Mouse (Mus musculus): ENCODE results near the gene Iqcc. TPM values are rescaled to one million over a fixed set of nuclear protein-coding genes. Genes with fewer than 3 reads are reported as not detected.
A peak's percentile ranks its signal among the peaks of the same experiment; 100 is the strongest.

The Iqcc gene
- polyA plus RNA-seq, 1 experiment from 2014 or later = 35.1 TPM

- H3K9me3 ChIP-seq = no peaks in the 10 kb centered on the region
- H3K4me2 ChIP-seq = no peak overlapping the region
- peaks cover 96% of the 10 kb centered on the region for H3K36me3 ChIP-seq
- H3K27me3 ChIP-seq = no peaks in the 10 kb centered on the region
- no peak overlapping the region for H3K4me3 ChIP-seq
- no peak for ATAC-seq (ENCODE audit: low read depth)
- H3K9ac ChIP-seq = no peak overlapping the region
- H3K27ac ChIP-seq (replicated peaks) = no peak overlapping the region
- peaks cover 29% of the 10 kb centered on the region for H3K4me1 ChIP-seq (replicated peaks)
- 92% methylated on average over 6 of the region's 6 CpGs for WGBS
These were observed 15.0 kb upstream of the Iqcc start for GRCm38 (mm10) chr4:129633852-129634251.

- 95% methylated on average over 12 of the region's 12 CpGs for WGBS
- ATAC-seq (ENCODE audit: low read depth) = no peak
- peaks cover 13% of the 10 kb centered on the region for H3K4me1 ChIP-seq (replicated peaks)
These were observed 13.0 kb upstream of the Iqcc start for GRCm38 (mm10) chr4:129631867-129632266.

GRCm38 (mm10) chr4:129630944-129631343, 12.0 kb upstream of the Iqcc start:
- Histone ChIP-seq H3K9ac (no peak overlapping the region), H3K36me3 (peaks cover 97% of the 10 kb centered on the region), H3K27ac (replicated peaks) (no peak overlapping the region), H3K27me3 (no peaks in the 10 kb centered on the region), H3K4me3 (no peak overlapping the region), H3K9me3 (no peaks in the 10 kb centered on the region), H3K4me2 (no peak overlapping the region), H3K4me1 (replicated peaks) (peaks cover 11% of the 10 kb centered on the region)
- WGBS = 59% methylated on average over 4 of the region's 4 CpGs
- no peak for ATAC-seq (ENCODE audit: low read depth)

More at GRCm38 (mm10) chr4:129631867-129632266, 13.0 kb upstream of the Iqcc start:
- no peak overlapping the region for H3K9ac ChIP-seq
- peaks cover 99% of the 10 kb centered on the region for H3K36me3 ChIP-seq
- H3K9me3 ChIP-seq = no peaks in the 10 kb centered on the region
- H3K4me3 ChIP-seq = no peak overlapping the region
- no peak overlapping the region for H3K27ac ChIP-seq (replicated peaks)
- no peak overlapping the region for H3K4me2 ChIP-seq
- H3K27me3 ChIP-seq = no peaks in the 10 kb centered on the region

- no peaks in the 10 kb centered on the region for H3K27me3 ChIP-seq
- peaks cover 44% of the 10 kb centered on the region for H3K4me1 ChIP-seq (replicated peaks)
- WGBS = 79% methylated on average over 6 of the region's 6 CpGs
- peaks cover 49% of the 10 kb centered on the region for H3K36me3 ChIP-seq
- no peak for ATAC-seq (ENCODE audit: low read depth)
- H3K27ac ChIP-seq (replicated peaks) = no peak overlapping the region
- H3K4me2 ChIP-seq = no peak overlapping the region
- no peak overlapping the region for H3K4me3 ChIP-seq
- H3K9me3 ChIP-seq = no peaks in the 10 kb centered on the region
- H3K9ac ChIP-seq = no peak overlapping the region
These were observed 7.1 kb upstream of the Iqcc start for GRCm38 (mm10) chr4:129626035-129626434.

GRCm38 (mm10) chr4:129625496-129625895, 6.6 kb upstream of the Iqcc start:
- WGBS = 51% methylated on average over 4 of the region's 4 CpGs
- no peak for ATAC-seq (ENCODE audit: low read depth)
- no peaks in the 10 kb centered on the region for H3K27me3 ChIP-seq
- H3K9me3 ChIP-seq = no peaks in the 10 kb centered on the region
- peak overlapping the region; percentile 73; the same call in 1 of the 2 replicates for H3K4me3 ChIP-seq
- H3K4me2 ChIP-seq = peak overlapping the region; percentile 89
- H3K27ac ChIP-seq (replicated peaks) = peak overlapping the region; percentile 94
- peak overlapping the region; percentile 91 for H3K9ac ChIP-seq
- peaks cover 46% of the 10 kb centered on the region for H3K4me1 ChIP-seq (replicated peaks)
- H3K36me3 ChIP-seq = peaks cover 49% of the 10 kb centered on the region

- ATAC-seq (ENCODE audit: low read depth) = peak; percentile 20; the same call in 1 of the 2 replicates
- WGBS = 2% methylated on average over 6 of the region's 6 CpGs
- H3K27ac ChIP-seq (replicated peaks) = peak overlapping the region; percentile 94
These were observed 6.1 kb upstream of the Iqcc start for GRCm38 (mm10) chr4:129625029-129625370.

GRCm38 (mm10) chr4:129624281-129625028, 5.6 kb upstream of the Iqcc start:
- Histone ChIP-seq H3K36me3 (peaks cover 43% of the 10 kb centered on the region), H3K4me3 (peak overlapping the region; percentile 73), H3K27me3 (no peaks in the 10 kb centered on the region), H3K4me1 (replicated peaks) (peaks cover 47% of the 10 kb centered on the region), H3K9me3 (no peaks in the 10 kb centered on the region), H3K4me2 (peak overlapping the region; percentile 89), H3K9ac (peak overlapping the region; percentile 91), H3K27ac (replicated peaks) (peak overlapping the region; percentile 94)
- peak; percentile 93 for ATAC-seq (ENCODE audit: low read depth)
- WGBS = under 1% methylated on average over 18 of the region's 18 CpGs

More at GRCm38 (mm10) chr4:129625029-129625370, 6.1 kb upstream of the Iqcc start:
- peak overlapping the region; percentile 73 for H3K4me3 ChIP-seq
- peaks cover 47% of the 10 kb centered on the region for H3K4me1 ChIP-seq (replicated peaks)
- H3K36me3 ChIP-seq = peaks cover 47% of the 10 kb centered on the region
- H3K27me3 ChIP-seq = no peaks in the 10 kb centered on the region
- H3K9me3 ChIP-seq = no peaks in the 10 kb centered on the region
- peak overlapping the region; percentile 91 for H3K9ac ChIP-seq
- peak overlapping the region; percentile 89 for H3K4me2 ChIP-seq

GRCm38 (mm10) chr4:129623681-129624091, 4.8 kb upstream of the Iqcc start, which contains the start of gene Ccdc28b:
TSS of gene Ccdc28b (minus strand) at chr4:129623947.
- Histone ChIP-seq H3K4me1 (replicated peaks) (peaks cover 47% of the 10 kb centered on the region), H3K9me3 (no peaks in the 10 kb centered on the region), H3K4me3 (peak within 1 kb of the TSS; percentile 73), H3K27ac (replicated peaks) (peak within 1 kb of the TSS; percentile 94), H3K27me3 (no peaks in the 10 kb centered on the region), H3K4me2 (peak within 1 kb of the TSS; percentile 89), H3K36me3 (peaks cover 35% of the 10 kb centered on the region), H3K9ac (peak within 1 kb of the TSS; percentile 91)
- 0% methylated on average over 10 of the region's 10 CpGs for WGBS
- peak; percentile 55 for ATAC-seq (ENCODE audit: low read depth)

- no peaks in the 10 kb centered on the region for H3K27me3 ChIP-seq
- H3K4me1 ChIP-seq (replicated peaks) = peaks cover 53% of the 10 kb centered on the region
- peak overlapping the region; percentile 73 for H3K4me3 ChIP-seq
- H3K27ac ChIP-seq (replicated peaks) = peak overlapping the region; percentile 94
- WGBS = 26% methylated on average over 8 of the region's 8 CpGs
- peak overlapping the region; percentile 91 for H3K9ac ChIP-seq
- peaks cover 28% of the 10 kb centered on the region for H3K36me3 ChIP-seq
- peak overlapping the region; percentile 89 for H3K4me2 ChIP-seq
- H3K9me3 ChIP-seq = no peaks in the 10 kb centered on the region
- ATAC-seq (ENCODE audit: low read depth) = no peak
These were observed 4.1 kb upstream of the Iqcc start for GRCm38 (mm10) chr4:129622803-129623535.

- peak overlapping the region; percentile 89 for H3K4me2 ChIP-seq
- WGBS = 80% methylated on average over 11 of the region's 11 CpGs
- no peaks in the 10 kb centered on the region for H3K9me3 ChIP-seq
- H3K27ac ChIP-seq (replicated peaks) = peak overlapping the region; percentile 94; the same call in 1 of the 2 replicates
- H3K9ac ChIP-seq = peak overlapping the region; percentile 91
- no peak for ATAC-seq (ENCODE audit: low read depth)
- no peaks in the 10 kb centered on the region for H3K27me3 ChIP-seq
- peaks cover 22% of the 10 kb centered on the region for H3K36me3 ChIP-seq
- H3K4me1 ChIP-seq (replicated peaks) = peaks cover 60% of the 10 kb centered on the region
- peak overlapping the region; percentile 73 for H3K4me3 ChIP-seq
These were observed 3.4 kb upstream of the Iqcc start for GRCm38 (mm10) chr4:129622120-129622802.

GRCm38 (mm10) chr4:129621283-129621841, 2.5 kb upstream of the Iqcc start:
- ATAC-seq (ENCODE audit: low read depth) = no peak
- Histone ChIP-seq H3K4me2 (peak overlapping the region; percentile 89), H3K9ac (peak overlapping the region; percentile 51), H3K4me1 (replicated peaks) (peaks cover 61% of the 10 kb centered on the region), H3K36me3 (peaks cover 22% of the 10 kb centered on the region), H3K27ac (replicated peaks) (no peak overlapping the region), H3K9me3 (no peaks in the 10 kb centered on the region), H3K4me3 (no peak overlapping the region), H3K27me3 (no peaks in the 10 kb centered on the region)
- WGBS = 88% methylated on average over 8 of the region's 8 CpGs
